ENCODE assay signal across 11 mouse cellular contexts in genomic region chr12:16133253-16133652, GRCm38 (mm10).
A peak's percentile ranks its signal among the peaks of the same experiment; 100 is the strongest.
DNase-seq lines count a peak whose midpoint lies in the region; TF ChIP-seq lines count a peak whose summit lies in the region.
"Had no signal": no experiment of that assay in that cellular context is flagged by ENCODE, and none has a peak within 500 bp of the region (broad histone marks: within the 10 kb centered on the region; RNA-seq: fewer than 3 reads in every experiment).

No protein-coding gene starts in this region.

- no peaks in the 10 kb centered on the region for H3K27me3 ChIP-seq in spleen, adult 2 months (ENCODE audit: control insufficient read depth, insufficient read depth, low read length)
- H3K27me3 ChIP-seq: Patski; stomach, embryonic 15.5 days had no signal

- peak; percentile 71 for DNase-seq in A20 (ENCODE audit: low read depth, low spot score)
- DNase-seq in CD4-positive helper T cell, adult 2 months (ENCODE audit: low read depth, low spot score): peak; percentile 88
- peak; percentile 34 for DNase-seq in lung, postnatal 10 days
- DNase-seq in spleen, adult 2 months (ENCODE audit: low read depth in 1 of 2, low spot score in 2 of 2): peak; percentile 62 to 79
- no peak for DNase-seq in cerebellum, adult 18-20 months
- DNase-seq in cerebellum, postnatal 4 days (ENCODE audit: low spot score in 2 of 2): no peak
- no peak for DNase-seq in ovary, postnatal 36 days (ENCODE audit: low spot score)
- DNase-seq: cerebellum, postnatal 25 days had no signal

- no peak for TF ChIP-seq CTCF in spleen, adult 2 months (IDR thresholded peaks at IDR 0.05; ENCODE audit: extremely low read depth, insufficient read depth, insufficient read length, insufficient replicate concordance)

- 7% methylated on average over 3 of the region's 3 CpGs for WGBS in spleen, adult 2 months

- H3K4me1 ChIP-seq in spleen, adult 2 months (ENCODE audit: control insufficient read depth, insufficient read depth, insufficient read length): peaks cover 24% of the 10 kb centered on the region
- H3K4me1 ChIP-seq: stomach, embryonic 15.5 days had no signal

- peak overlapping the region; percentile 58 for H3K27ac ChIP-seq in spleen, adult 2 months (ENCODE audit: insufficient read depth, low read length)
- H3K27ac ChIP-seq: liver, embryonic 14.5 days; stomach, embryonic 15.5 days had no signal

- H3K4me3 ChIP-seq in spleen, adult 2 months (ENCODE audit: extremely low read depth, insufficient read depth, insufficient read length): no peak overlapping the region
- H3K4me3 ChIP-seq: stomach, embryonic 15.5 days had no signal

- TF ChIP-seq POLR2A in spleen, adult 2 months (IDR thresholded peaks at IDR 0.05; ENCODE audit: low read depth, low read length): no peak

- H3K36me3 ChIP-seq in spleen, adult 2 months (ENCODE audit: control insufficient read depth, insufficient read depth, low read length): no peaks in the 10 kb centered on the region
- H3K36me3 ChIP-seq: stomach, embryonic 15.5 days had no signal

Comparison
In these comparisons a context has a peak if more than half of its experiments do, and no peak if none do; other contexts are left out.
1. DNase-seq: peak in A20 (single experiment), CD4-positive helper T cell, adult 2 months (single experiment), lung, postnatal 10 days (single experiment) and spleen, adult 2 months (2 of 2); none in cerebellum, adult 18-20 months (0 of 2), cerebellum, postnatal 4 days (0 of 2) and ovary, postnatal 36 days (single experiment).